In the genomic region with DNA sequence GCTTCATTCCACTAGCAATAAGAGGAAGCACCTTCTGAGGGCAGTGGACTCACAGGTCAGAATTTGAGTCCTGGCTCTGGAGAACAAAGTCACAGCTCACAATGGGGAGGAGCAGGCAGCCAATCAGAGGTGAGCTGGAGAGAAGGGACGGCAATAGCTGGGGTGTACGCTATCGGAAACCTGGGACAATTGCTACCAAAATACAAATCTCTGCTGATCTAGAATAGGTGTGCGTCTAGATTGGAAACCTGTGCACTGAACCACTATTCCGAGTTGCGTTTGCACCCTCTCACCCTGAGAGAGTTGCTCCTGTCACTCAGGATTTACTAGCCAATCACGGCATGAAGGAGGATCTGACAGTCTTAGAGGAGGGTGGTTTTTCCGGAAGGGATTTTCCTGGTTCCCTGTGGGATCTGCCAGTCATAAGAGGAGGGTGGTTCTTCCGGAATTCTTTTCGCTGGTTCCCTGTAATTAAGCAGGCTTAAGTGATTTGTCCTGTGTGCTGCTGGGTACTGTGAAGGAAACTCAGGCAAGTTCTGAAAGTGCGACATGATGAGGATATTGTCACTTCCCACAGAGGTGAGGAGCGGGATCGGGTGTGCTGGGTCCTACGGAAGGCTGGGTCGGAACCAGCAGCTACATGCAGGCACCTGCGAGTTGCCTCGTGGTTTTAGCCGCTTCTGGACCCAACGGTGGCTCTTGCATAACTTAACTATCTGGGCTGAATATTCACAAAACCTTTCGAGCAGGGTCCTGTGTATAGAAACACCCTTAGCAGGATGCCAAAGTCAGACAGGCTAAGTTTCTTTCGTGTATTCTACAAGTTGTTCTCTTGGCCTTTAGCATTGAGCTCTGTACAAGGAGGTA, we compare ENCODE assay signal across 8 mouse cellular contexts. TPM values are rescaled to one million over a fixed set of nuclear protein-coding genes. Genes with fewer than 3 reads are reported as not detected.
DNase-seq lines count a peak whose midpoint lies in the region; ATAC-seq and TF ChIP-seq lines count a peak whose summit lies in the region.
"Not testable (repeated sequence)": the region's sequence is repeated elsewhere in the genome, so short reads cannot be mapped to it uniquely, and the experiment has no call there.

Gene Zfp960 (plus strand): TSS at position 486 of the 867 bp plus-strand sequence.

- ATAC-seq in liver, embryonic 14.5 days (ENCODE audit: insufficient read depth): peak; percentile 85
- ATAC-seq in neural tube, embryonic 12.5 days (ENCODE audit: low FRiP score, low read depth): peak; percentile 100

- not testable (repeated sequence) for H3K27ac ChIP-seq in liver, embryonic 14.5 days; neural tube, embryonic 12.5 days

- TF ChIP-seq EP300 in liver, embryonic 14.5 days (IDR thresholded peaks at IDR 0.05; ENCODE audit: low read depth): not testable (repeated sequence)

- not testable (repeated sequence) for H3K9ac ChIP-seq in liver, embryonic 14.5 days (replicated peaks)
- H3K9ac ChIP-seq in neural tube, embryonic 12.5 days: peak within 1 kb of the TSS; percentile 30; the same call in 1 of the 2 replicates

- H3K4me2 ChIP-seq in liver, embryonic 14.5 days (ENCODE audit: low read depth): peak within 1 kb of the TSS; percentile 49
- peak within 1 kb of the TSS; percentile 59 for H3K4me2 ChIP-seq in neural tube, embryonic 12.5 days (replicated peaks)

- DNase-seq in R1 (ENCODE audit: low read depth, low spot score): peak; percentile 100
- peak; percentile 68 to 75 for DNase-seq in cerebellum, postnatal 14 days
- DNase-seq in frontal cortex, adult 2 months (ENCODE audit: extremely low spot score in 1 of 2, low spot score in 1 of 2): peak; percentile 88 to 96
- DNase-seq in heart, postnatal 36 days: peak; percentile 83 to 88
- peak; percentile 89 for DNase-seq in layer of hippocampus, adult 11-12 months (ENCODE audit: low spot score)
- peak; percentile 33 to 65 (median 65) for DNase-seq in liver, embryonic 14.5 days (ENCODE audit: low read depth in 3 of 3, low spot score in 3 of 3)
- DNase-seq in testis, postnatal 10 days (ENCODE audit: low spot score): peak; percentile 84

- not testable (repeated sequence) for H3K36me3 ChIP-seq in liver, embryonic 14.5 days (replicated peaks; ENCODE audit: control insufficient read depth, insufficient read depth, low read depth); neural tube, embryonic 12.5 days

- 5% methylated on average over 16 of the region's 21 CpGs for WGBS in liver, embryonic 14.5 days (ENCODE audit: insufficient replicate concordance)
- WGBS in neural tube, embryonic 12.5 days: under 1% methylated on average over 19 of the region's 21 CpGs

- not testable (repeated sequence) for H3K27me3 ChIP-seq in liver, embryonic 14.5 days (ENCODE audit: control insufficient read depth, insufficient read depth, low read length); neural tube, embryonic 12.5 days (replicated peaks)

- not testable (repeated sequence) for H3K9me3 ChIP-seq in liver, embryonic 14.5 days (ENCODE audit: control insufficient read depth, low read length); neural tube, embryonic 12.5 days

- not testable (repeated sequence) for TF ChIP-seq CTCF in liver, embryonic 14.5 days (IDR thresholded peaks at IDR 0.05; ENCODE audit: low read depth)

- not testable (repeated sequence) for H3K4me1 ChIP-seq in liver, embryonic 14.5 days (replicated peaks; ENCODE audit: control insufficient read depth in 2 of 2, insufficient read depth in 2 of 2, low read length in 1 of 2); neural tube, embryonic 12.5 days

- peak within 1 kb of the TSS; percentile 31 to 73 for H3K4me3 ChIP-seq in liver, embryonic 14.5 days (ENCODE audit: insufficient read depth in 1 of 2, low read depth in 2 of 2, low read length in 2 of 2)
- H3K4me3 ChIP-seq in neural tube, embryonic 12.5 days: peak within 1 kb of the TSS; percentile 47

- intact Hi-C loops in heart, postnatal 36 days (cut with DNase I): loop anchor here (2.0 to 10.0 kb wide), 3 partner anchors 133 to 541 kb away; no protein-coding TSS in a partner anchor

RNA-seq across cellular contexts. Expression of gene Zfp960, which starts in this region (rescaled TPM):
- polyA plus RNA-seq in frontal cortex, adult 2 months (2012; rRNA removed): 2.2 and 2.4 TPM in 2 replicates
- 1 to 10 TPM; 7.7 to 8.6 TPM for total RNA-seq in heart, postnatal 36 days (2021)
- polyA plus RNA-seq in liver, embryonic 14.5 days (2012; rRNA removed): 0.25 and 0.55 TPM in 2 replicates
- polyA plus RNA-seq in liver, embryonic 14.5 days (2014; fragmentation: Nextera tagmentation; extraction: Ambion mirVana): 0.69 and 1.4 TPM in 2 replicates
- polyA plus RNA-seq in neural tube, embryonic 12.5 days (2016; fragmentation: Nextera tagmentation; extraction: Ambion mirVana): 3.7 and 4.4 TPM in 2 replicates
